Mouse (Mus musculus) hindbrain, embryonic 12.5 days (tissue): ENCODE results near the gene Pde1b. TPM values are rescaled to one million over a fixed set of nuclear protein-coding genes. Genes with fewer than 3 reads are reported as not detected.

Experiments
- polyA plus RNA-seq: library from polyadenylated mRNA; unstranded; fragments of >200 nt; fragmentation: Nextera tagmentation; extraction: Ambion mirVana; gene quantifications from 2 replicates; pipeline ENCODE4 v1.2.1, GENCODE M21; 2016

Gene Pde1b
- polyA plus RNA-seq, 1 experiment from 2014 or later = 51.6 TPM

Other genes starting within 250 kb of the Pde1b start
- 5.1 and 5.4 TPM in 2 replicates for gene Nfe2, start 244.6 kb upstream of the Pde1b start, polyA plus RNA-seq
- gene Copz1, start 230.3 kb upstream of the Pde1b start, polyA plus RNA-seq = 235 and 247 TPM in 2 replicates
- gene Gpr84, start 192.4 kb upstream of the Pde1b start, polyA plus RNA-seq = 0.36 and 0.51 TPM in 2 replicates
- 20.5 and 23.8 TPM in 2 replicates for gene Zfp385a, start 162.9 kb upstream of the Pde1b start, polyA plus RNA-seq
- gene Itga5, start 136.3 kb upstream of the Pde1b start, polyA plus RNA-seq = 26.8 and 27.0 TPM in 2 replicates
- gene Gtsf1, start 72.6 kb upstream of the Pde1b start, polyA plus RNA-seq = not detected in 2 replicates
- gene Gtsf2, start 54.6 kb upstream of the Pde1b start, polyA plus RNA-seq = not detected in 2 replicates
- gene Nckap1l, start 49.2 kb upstream of the Pde1b start, polyA plus RNA-seq = 2.1 TPM in 2 replicates
- 55.2 and 56.1 TPM in 2 replicates for gene Ppp1r1a, start 35.0 kb downstream of the Pde1b start, polyA plus RNA-seq
- gene Glycam1, start 62.0 kb downstream of the Pde1b start, polyA plus RNA-seq = not detected in 2 replicates